ENCODE assay signal across 22 mouse cellular contexts in the genomic region with DNA sequence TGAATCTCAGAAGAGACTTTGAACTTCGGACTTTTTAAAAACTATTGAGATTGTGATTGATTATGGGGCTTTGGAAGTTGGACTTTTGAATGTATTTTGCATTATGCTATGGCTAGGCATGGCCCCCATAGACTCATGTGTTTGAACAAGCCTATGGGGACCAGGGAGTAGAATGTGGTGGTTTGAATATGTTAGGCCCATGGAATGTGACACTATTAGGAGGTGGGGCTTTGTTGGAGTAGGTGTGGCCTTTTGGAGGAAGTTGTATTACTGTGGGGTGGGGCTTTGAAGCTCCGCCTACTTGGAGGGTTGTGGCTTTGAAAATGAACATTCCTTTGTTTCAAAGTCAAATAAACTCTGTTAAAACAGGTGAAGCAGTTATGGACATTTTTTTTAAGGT. TPM values are rescaled to one million over a fixed set of nuclear protein-coding genes. Genes with fewer than 3 reads are reported as not detected.
DNase-seq lines count a peak whose midpoint lies in the region; ATAC-seq and TF ChIP-seq lines count a peak whose summit lies in the region.
"Had no signal": no experiment of that assay in that cellular context is flagged by ENCODE, and none has a peak within 500 bp of the region (broad histone marks: within the 10 kb centered on the region; RNA-seq: fewer than 3 reads in every experiment).

No protein-coding gene starts in this region.

- TF ChIP-seq EP300 in MEL (IDR thresholded peaks at IDR 0.05; ENCODE audit: low read depth in 1 of 2, low read length in 2 of 2) = no peak

- H3K9ac ChIP-seq in lung, embryonic 16.5 days (ENCODE audit: low read length) = no peak overlapping the region
- H3K9ac ChIP-seq in MEL (ENCODE audit: control insufficient read depth, low read depth, low read length, poor library complexity, severe bottlenecking) = no peak overlapping the region
- no peak overlapping the region for H3K9ac ChIP-seq in hindbrain, embryonic 16.5 days (ENCODE audit: low read depth, low read length)
- H3K9ac ChIP-seq: forebrain, embryonic 13.5 days; hindbrain, embryonic 12.5 days; hindbrain, embryonic 15.5 days had no signal

- H3K27me3 ChIP-seq in heart, embryonic 10.5 days (ENCODE audit: insufficient read depth, poor library complexity, severe bottlenecking) = no peaks in the 10 kb centered on the region
- no peaks in the 10 kb centered on the region for H3K27me3 ChIP-seq in lung, embryonic 16.5 days (ENCODE audit: control insufficient read depth, insufficient read depth, low read depth, low read length)
- H3K27me3 ChIP-seq in MEL (ENCODE audit: control insufficient read depth in 1 of 2, insufficient read depth in 2 of 2, low read length in 2 of 2) = no peaks in the 10 kb centered on the region; a peak in 2 of 4 replicates
- H3K27me3 ChIP-seq in hindbrain, embryonic 16.5 days (replicated peaks; ENCODE audit: control insufficient read depth, insufficient read depth, low read length) = no peaks in the 10 kb centered on the region
- H3K27me3 ChIP-seq: CH12.LX; forebrain, embryonic 13.5 days; hindbrain, embryonic 12.5 days; hindbrain, embryonic 15.5 days had no signal

- no peaks in the 10 kb centered on the region for H3K9me3 ChIP-seq in heart, embryonic 10.5 days
- no peaks in the 10 kb centered on the region for H3K9me3 ChIP-seq in lung, embryonic 16.5 days (ENCODE audit: control insufficient read depth, low read length)
- no peaks in the 10 kb centered on the region for H3K9me3 ChIP-seq in MEL (replicated peaks; ENCODE audit: insufficient read depth, low read length)
- H3K9me3 ChIP-seq in hindbrain, embryonic 16.5 days (ENCODE audit: control insufficient read depth, low read length) = peaks cover 3% of the 10 kb centered on the region; the same call in 1 of the 2 replicates
- H3K9me3 ChIP-seq: forebrain, embryonic 10.5 days; forebrain, embryonic 13.5 days; G1E; hindbrain, embryonic 12.5 days; hindbrain, embryonic 15.5 days had no signal

- H3K4me2 ChIP-seq in lung, embryonic 16.5 days (ENCODE audit: low read depth, low read length) = no peak overlapping the region
- no peak overlapping the region for H3K4me2 ChIP-seq in hindbrain, embryonic 16.5 days (ENCODE audit: low read length)
- H3K4me2 ChIP-seq: forebrain, embryonic 13.5 days; heart, embryonic 11.5 days; hindbrain, embryonic 12.5 days; hindbrain, embryonic 15.5 days had no signal

- TF ChIP-seq CTCF in MEL (IDR thresholded peaks at IDR 0.05 in 2 of 3, conservative IDR thresholded peaks at IDR 0.05 in 1 of 3; ENCODE audit: control insufficient read depth in 1 of 3, insufficient read depth in 1 of 3, low read depth in 2 of 3, low read length in 3 of 3, poor library complexity in 1 of 3, severe bottlenecking in 1 of 3) = no peak

- TF ChIP-seq RAD21 in MEL (IDR thresholded peaks at IDR 0.05; ENCODE audit: low read depth, low read length) = no peak

- no peak overlapping the region for H3K27ac ChIP-seq in heart, embryonic 10.5 days
- H3K27ac ChIP-seq in lung, embryonic 16.5 days (ENCODE audit: low read length) = no peak overlapping the region
- no peak overlapping the region for H3K27ac ChIP-seq in MEL (ENCODE audit: control insufficient read depth, low read depth, low read length)
- no peak overlapping the region for H3K27ac ChIP-seq in hindbrain, embryonic 16.5 days (ENCODE audit: low read depth, low read length)
- H3K27ac ChIP-seq: forebrain, embryonic 10.5 days; forebrain, embryonic 13.5 days; heart, adult 2 months; hindbrain, embryonic 12.5 days; hindbrain, embryonic 15.5 days had no signal

- TF ChIP-seq POLR2A in MEL (IDR thresholded peaks at IDR 0.05; ENCODE audit: control insufficient read depth in 1 of 2, insufficient read depth in 1 of 2, low read depth in 1 of 2, low read length in 2 of 2, poor library complexity in 1 of 2) = no peak

- ATAC-seq in lung, embryonic 16.5 days (ENCODE audit: low read depth) = peak; percentile 69; the same call in 1 of the 2 replicates
- no peak for ATAC-seq in hindbrain, embryonic 16.5 days
- ATAC-seq: forebrain, embryonic 13.5 days; forebrain, embryonic 16.5 days had no signal

- peaks cover 11% of the 10 kb centered on the region for H3K4me1 ChIP-seq in heart, embryonic 10.5 days
- peaks cover 3% of the 10 kb centered on the region; the same call in 1 of the 2 replicates for H3K4me1 ChIP-seq in lung, embryonic 16.5 days (replicated peaks; ENCODE audit: control insufficient read depth, insufficient read depth, low read length)
- no peaks in the 10 kb centered on the region for H3K4me1 ChIP-seq in MEL (ENCODE audit: control insufficient read depth in 1 of 2, insufficient read depth in 2 of 2, low read length in 2 of 2)
- H3K4me1 ChIP-seq in hindbrain, embryonic 16.5 days (ENCODE audit: control insufficient read depth, insufficient read depth, low read depth, low read length) = peaks cover 13% of the 10 kb centered on the region

- WGBS in heart, embryonic 10.5 days = 83% methylated on average over 2 of the region's 2 CpGs
- WGBS in lung, embryonic 16.5 days = 71% methylated on average over 2 of the region's 2 CpGs
- 94% methylated on average over 2 of the region's 2 CpGs for WGBS in hindbrain, embryonic 16.5 days

- no peak overlapping the region for H3K4me3 ChIP-seq in heart, embryonic 10.5 days
- no peak overlapping the region for H3K4me3 ChIP-seq in lung, embryonic 16.5 days (ENCODE audit: low read length)
- no peak overlapping the region for H3K4me3 ChIP-seq in MEL (ENCODE audit: control insufficient read depth in 1 of 2, insufficient read depth in 1 of 2, low read depth in 2 of 2, low read length in 2 of 2)
- H3K4me3 ChIP-seq in hindbrain, embryonic 16.5 days (ENCODE audit: low read length) = no peak overlapping the region
- H3K4me3 ChIP-seq: forebrain, embryonic 10.5 days; forebrain, embryonic 13.5 days; heart, adult 2 months; hindbrain, embryonic 12.5 days; hindbrain, embryonic 15.5 days had no signal

- H3K79me2 ChIP-seq in MEL (ENCODE audit: control insufficient read depth, insufficient read depth, low read length, poor library complexity) = no peaks in the 10 kb centered on the region

- H3K36me3 ChIP-seq in heart, embryonic 10.5 days = no peaks in the 10 kb centered on the region
- H3K36me3 ChIP-seq in lung, embryonic 16.5 days (ENCODE audit: control insufficient read depth, insufficient read depth, low read length) = no peaks in the 10 kb centered on the region
- no peaks in the 10 kb centered on the region for H3K36me3 ChIP-seq in MEL (ENCODE audit: control insufficient read depth in 1 of 2, insufficient read depth in 2 of 2, low read length in 2 of 2)
- no peaks in the 10 kb centered on the region for H3K36me3 ChIP-seq in hindbrain, embryonic 16.5 days (ENCODE audit: control insufficient read depth, insufficient read depth, low read length)
- H3K36me3 ChIP-seq: forebrain, embryonic 10.5 days; G1E; hindbrain, embryonic 12.5 days; hindbrain, embryonic 15.5 days had no signal

- DNase-seq in heart, adult 11 months = peak; percentile 49
- no peak for DNase-seq in heart, embryonic 10.5 days (ENCODE audit: low spot score)
- DNase-seq in lung, postnatal 36 days = no peak
- DNase-seq in MEL (ENCODE audit: low read depth, low spot score) = peak; percentile 6
- peak; percentile 50 for DNase-seq in ZHBTc4 (ENCODE audit: low read depth, low spot score)
- DNase-seq: adrenal gland, postnatal 10 days; adrenal gland, postnatal 36 days; B cell, adult 2 months; cerebellum, adult 18-20 months; cerebellum, adult 9-10 months; cerebellum, postnatal 14 days; heart, adult 2 months had no signal

TF ChIP-seq in MEL, 35 proteins besides CTCF, POLR2A, EP300 and RAD21:
- TF ChIP-seq CHD1 (IDR thresholded peaks at IDR 0.05; ENCODE audit: low read depth, low read length) (no peak), GATA1 (IDR thresholded peaks at IDR 0.05; ENCODE audit: low read depth, low read length) (no peak), POLR2AphosphoS2 (IDR thresholded peaks at IDR 0.05; ENCODE audit: low read length) (no peak)

RNA-seq across cellular contexts. Expression of gene Cdv3, which starts 53.1 kb away (rescaled TPM):
- 116 and 128 TPM in 2 replicates for polyA plus RNA-seq in heart, embryonic 10.5 days (2016; fragmentation: Nextera tagmentation; extraction: Ambion mirVana)
- 88.8 and 92.7 TPM in 2 replicates for polyA plus RNA-seq in lung, embryonic 16.5 days (2015; fragmentation: Nextera tagmentation; extraction: Ambion mirVana)
- 241 and 258 TPM in 2 replicates for total RNA-seq in MEL (2012; rRNA removed)
- 100 to 1,000 TPM; 115 to 232 TPM for polyA plus RNA-seq in MEL (2012; ENCODE audit: insufficient read depth in 1 of 2, insufficient read length in 2 of 2, low read depth in 1 of 2, low replicate concordance in 2 of 2, missing spikeins in 1 of 2)
- polyA plus RNA-seq in hindbrain, embryonic 16.5 days (2015; fragmentation: Nextera tagmentation; extraction: Ambion mirVana) = 78.5 and 91.0 TPM in 2 replicates

Comparison
In these comparisons a context has a peak if more than half of its experiments do, and no peak if none do; other contexts are left out.
1. DNase-seq: peak in heart, adult 11 months (single experiment), MEL (single experiment) and ZHBTc4 (single experiment); none in heart, embryonic 10.5 days (single experiment) and lung, postnatal 36 days (single experiment).